Comparison of ENCODE assay signal across 19 mouse cellular contexts in genomic region chr5:99775342-99775741, GRCm38 (mm10). TPM values are rescaled to one million over a fixed set of nuclear protein-coding genes. Genes with fewer than 3 reads are reported as not detected.
A peak's percentile ranks its signal among the peaks of the same experiment; 100 is the strongest.
DNase-seq lines count a peak whose midpoint lies in the region; ATAC-seq lines count a peak whose summit lies in the region.
"Had no signal": no experiment of that assay in that cellular context is flagged by ENCODE, and none has a peak within 500 bp of the region (broad histone marks: within the 10 kb centered on the region; RNA-seq: fewer than 3 reads in every experiment).

No protein-coding gene starts in this region.

- DNase-seq in heart, postnatal 25 days (ENCODE audit: low spot score) = no peak
- no peak for DNase-seq in neural tube, embryonic 10.5 days (ENCODE audit: extremely low spot score, low spot score)
- DNase-seq in cerebellum, adult 9-10 months = peak; percentile 68
- DNase-seq in urinary bladder, postnatal 25 days (ENCODE audit: low spot score) = no peak
- DNase-seq: kidney, adult 2 months; kidney, postnatal 36 days; layer of hippocampus, adult 9-11 months; thymus, postnatal 25 days had no signal

- ATAC-seq in heart, embryonic 16.5 days (replicated peaks; ENCODE audit: extremely low read depth, insufficient read depth, low FRiP score) = no peak
- ATAC-seq in neural tube, embryonic 13.5 days (ENCODE audit: low read depth) = no peak
- no peak for ATAC-seq in forebrain, embryonic 16.5 days
- ATAC-seq: forebrain, embryonic 13.5 days had no signal

- H3K4me2 ChIP-seq in heart, embryonic 16.5 days (ENCODE audit: low read depth, low read length) = peak overlapping the region; percentile 18; the same call in 1 of the 2 replicates
- H3K4me2 ChIP-seq in neural tube, embryonic 13.5 days = no peak overlapping the region
- H3K4me2 ChIP-seq in forebrain, embryonic 16.5 days (ENCODE audit: low read length) = no peak overlapping the region
- H3K4me2 ChIP-seq: forebrain, embryonic 13.5 days; heart, embryonic 15.5 days; hindbrain, embryonic 12.5 days; limb, embryonic 13.5 days had no signal

- no peaks in the 10 kb centered on the region for H3K9me3 ChIP-seq in heart, embryonic 16.5 days (replicated peaks; ENCODE audit: control insufficient read depth, low read length)
- no peaks in the 10 kb centered on the region for H3K9me3 ChIP-seq in neural tube, embryonic 13.5 days
- no peaks in the 10 kb centered on the region for H3K9me3 ChIP-seq in forebrain, embryonic 16.5 days (ENCODE audit: control insufficient read depth, low read length)
- H3K9me3 ChIP-seq: embryonic facial prominence, embryonic 10.5 days; forebrain, embryonic 13.5 days; heart, embryonic 15.5 days had no signal

- H3K9ac ChIP-seq in heart, embryonic 16.5 days (ENCODE audit: low read length) = no peak overlapping the region
- no peak overlapping the region for H3K9ac ChIP-seq in neural tube, embryonic 13.5 days
- H3K9ac ChIP-seq in forebrain, embryonic 16.5 days (replicated peaks; ENCODE audit: low read depth, low read length) = no peak overlapping the region
- H3K9ac ChIP-seq: forebrain, embryonic 13.5 days; heart, embryonic 15.5 days; hindbrain, embryonic 12.5 days; limb, embryonic 13.5 days; liver, embryonic 14.5 days had no signal

- H3K36me3 ChIP-seq in heart, embryonic 16.5 days (ENCODE audit: control insufficient read depth, insufficient read depth) = no peaks in the 10 kb centered on the region
- H3K36me3 ChIP-seq in neural tube, embryonic 13.5 days = no peaks in the 10 kb centered on the region
- no peaks in the 10 kb centered on the region for H3K36me3 ChIP-seq in forebrain, embryonic 16.5 days (ENCODE audit: control insufficient read depth, insufficient read depth)
- H3K36me3 ChIP-seq: embryonic facial prominence, embryonic 10.5 days; heart, embryonic 15.5 days; hindbrain, embryonic 12.5 days; limb, embryonic 13.5 days had no signal

- intact Hi-C loops in heart, postnatal 25 days (cut with DNase I) = no loop called here

- H3K27ac ChIP-seq in heart, embryonic 16.5 days (ENCODE audit: low read length) = no peak overlapping the region
- H3K27ac ChIP-seq in neural tube, embryonic 13.5 days (replicated peaks) = 0 out of 2 replicates have a peak overlapping the region, but pooled peaks have one; percentile 18
- no peak overlapping the region for H3K27ac ChIP-seq in forebrain, embryonic 16.5 days (ENCODE audit: low read length)
- H3K27ac ChIP-seq: embryonic facial prominence, embryonic 10.5 days; forebrain, embryonic 13.5 days; heart, embryonic 15.5 days; hindbrain, embryonic 12.5 days; limb, embryonic 13.5 days; liver, embryonic 14.5 days; stomach, postnatal 0 days had no signal

- H3K4me1 ChIP-seq in heart, embryonic 16.5 days (ENCODE audit: control insufficient read depth, insufficient read depth, low read length) = no peaks in the 10 kb centered on the region
- peaks cover 17% of the 10 kb centered on the region; the same call in 1 of the 2 replicates for H3K4me1 ChIP-seq in neural tube, embryonic 13.5 days (replicated peaks)
- peaks cover 10% of the 10 kb centered on the region for H3K4me1 ChIP-seq in forebrain, embryonic 16.5 days (replicated peaks; ENCODE audit: control insufficient read depth, insufficient read depth, low read length)
- H3K4me1 ChIP-seq: embryonic facial prominence, embryonic 10.5 days; heart, embryonic 15.5 days; limb, embryonic 13.5 days had no signal

- 50% methylated on average over 16 of the region's 16 CpGs for WGBS in heart, embryonic 16.5 days
- 73% methylated on average over 16 of the region's 16 CpGs for WGBS in neural tube, embryonic 13.5 days
- 78% methylated on average over 16 of the region's 16 CpGs for WGBS in forebrain, embryonic 16.5 days

- H3K27me3 ChIP-seq in heart, embryonic 16.5 days (ENCODE audit: control insufficient read depth, insufficient read depth, low read length) = no peaks in the 10 kb centered on the region
- no peaks in the 10 kb centered on the region for H3K27me3 ChIP-seq in neural tube, embryonic 13.5 days
- no peaks in the 10 kb centered on the region for H3K27me3 ChIP-seq in forebrain, embryonic 16.5 days (replicated peaks; ENCODE audit: control insufficient read depth, insufficient read depth, low read length)
- H3K27me3 ChIP-seq: CH12.LX; forebrain, embryonic 13.5 days; heart, embryonic 15.5 days; hindbrain, embryonic 12.5 days; limb, embryonic 13.5 days had no signal

- H3K4me3 ChIP-seq in heart, embryonic 16.5 days (ENCODE audit: low read length) = no peak overlapping the region
- no peak overlapping the region for H3K4me3 ChIP-seq in neural tube, embryonic 13.5 days
- H3K4me3 ChIP-seq in forebrain, embryonic 16.5 days (replicated peaks; ENCODE audit: low read length) = no peak overlapping the region
- H3K4me3 ChIP-seq: embryonic facial prominence, embryonic 10.5 days; forebrain, embryonic 13.5 days; heart, embryonic 15.5 days; hindbrain, embryonic 12.5 days; limb, embryonic 13.5 days had no signal

RNA-seq across cellular contexts. Expression of gene Rasgef1b, which starts 46.5 kb away (rescaled TPM):
- 30.5 and 31.1 TPM in 2 replicates for polyA plus RNA-seq in heart, embryonic 16.5 days (2015; fragmentation: Nextera tagmentation; extraction: Ambion mirVana)
- 1 to 10 TPM; 7.4 to 7.7 TPM for total RNA-seq in heart, postnatal 25 days (2021)
- polyA plus RNA-seq in neural tube, embryonic 13.5 days (2015; fragmentation: Nextera tagmentation; extraction: Ambion mirVana) = 66.1 and 71.5 TPM in 2 replicates
- polyA plus RNA-seq in forebrain, embryonic 16.5 days (2015; fragmentation: Nextera tagmentation; extraction: Ambion mirVana) = 107 and 121 TPM in 2 replicates
